Mouse (Mus musculus) spleen, postnatal 36 days (tissue): ENCODE results near the gene Scaf1.

Experiments
- DNase-seq, 2 experiments: peaks; one replicate each; pipeline ENCODE4 v3.0.0; 2022; ENCODE audit warnings: low spot score in 2 of 2, mixed read lengths in 1 of 2

Scaf1 gene

DNA sequence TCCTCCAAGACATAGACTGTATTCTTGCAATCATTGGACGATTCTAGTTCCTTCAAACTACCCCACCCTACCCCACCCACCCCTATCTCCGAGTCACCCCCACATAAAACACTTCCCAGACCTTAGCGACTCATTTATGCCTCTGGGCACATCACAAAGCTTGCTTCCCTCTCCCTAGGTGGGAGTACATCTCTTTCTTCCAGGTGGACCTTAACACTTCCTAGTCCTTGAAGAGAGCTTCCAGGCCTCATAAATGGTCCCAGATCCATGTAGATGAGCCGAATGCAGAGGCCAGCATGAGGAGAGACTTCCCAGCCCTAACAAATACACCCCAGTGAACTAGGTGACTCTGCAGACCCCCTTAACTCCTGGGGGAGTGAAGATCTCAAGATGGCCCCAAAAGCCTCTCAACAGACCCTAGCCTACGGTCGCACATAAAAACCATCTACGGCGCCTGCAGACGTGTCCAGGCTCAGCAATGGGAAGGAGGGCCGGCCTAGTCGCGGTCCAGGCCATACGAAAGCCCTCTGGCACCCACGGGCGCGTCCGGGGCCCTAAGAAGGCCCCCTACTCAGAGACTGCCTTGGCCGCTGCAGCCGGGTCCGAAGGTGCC is 713 bp downstream of the Scaf1 start:
- DNase-seq, result no peak

DNA sequence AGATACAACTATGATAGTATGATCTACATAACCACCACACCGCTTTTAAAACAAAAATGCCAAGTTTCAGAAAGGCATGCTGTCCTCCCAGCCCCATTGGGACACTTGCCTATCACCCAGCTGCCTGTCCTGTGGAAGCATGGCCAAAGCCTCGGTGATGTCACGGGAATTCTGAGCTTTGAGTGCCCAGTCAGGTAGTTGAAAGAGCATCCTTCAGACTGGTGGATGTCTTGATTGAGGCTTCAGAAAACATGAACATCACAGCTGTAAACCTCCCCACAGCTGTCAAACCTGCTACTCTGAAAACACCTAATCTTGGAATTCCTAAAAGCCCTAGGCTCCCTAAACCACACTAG is 2.1 kb downstream of the Scaf1 start:
- DNase-seq, result no peak

DNA sequence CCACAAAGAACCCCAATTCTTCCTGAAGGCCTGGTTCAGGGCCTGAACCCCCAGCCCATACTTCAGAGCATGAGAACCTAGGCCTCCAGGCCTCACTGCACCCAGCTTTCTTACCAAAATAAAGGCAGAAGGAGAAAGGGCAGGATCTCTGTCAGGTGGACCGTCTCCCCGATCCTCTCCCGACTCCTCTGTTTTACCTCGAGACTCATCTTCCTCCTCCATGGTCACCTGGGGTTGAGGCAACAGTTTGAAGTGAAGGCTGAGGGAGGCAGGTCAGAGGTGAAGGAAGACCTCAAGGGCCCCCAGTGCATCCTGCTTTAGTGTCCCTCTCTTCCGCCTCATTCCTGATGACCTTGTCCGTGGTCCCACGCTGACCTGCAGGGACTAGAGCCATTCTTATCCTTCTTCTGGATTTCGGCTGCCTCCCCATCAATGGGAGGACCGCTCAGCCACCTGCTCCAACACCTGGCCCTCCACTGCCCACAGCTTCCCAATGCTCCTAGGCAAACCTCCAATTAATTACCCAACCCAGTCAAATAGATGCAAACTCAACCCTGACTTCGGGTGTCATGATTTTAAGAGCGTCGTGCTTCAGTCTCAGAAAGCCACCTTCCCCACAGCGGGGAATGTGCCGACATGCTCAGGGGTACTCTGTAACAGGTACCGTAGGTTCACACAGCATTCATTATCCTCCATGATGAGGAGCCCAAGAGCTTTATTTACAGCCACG is 2.6 kb downstream of the Scaf1 start:
- DNase-seq, result no peak

DNA sequence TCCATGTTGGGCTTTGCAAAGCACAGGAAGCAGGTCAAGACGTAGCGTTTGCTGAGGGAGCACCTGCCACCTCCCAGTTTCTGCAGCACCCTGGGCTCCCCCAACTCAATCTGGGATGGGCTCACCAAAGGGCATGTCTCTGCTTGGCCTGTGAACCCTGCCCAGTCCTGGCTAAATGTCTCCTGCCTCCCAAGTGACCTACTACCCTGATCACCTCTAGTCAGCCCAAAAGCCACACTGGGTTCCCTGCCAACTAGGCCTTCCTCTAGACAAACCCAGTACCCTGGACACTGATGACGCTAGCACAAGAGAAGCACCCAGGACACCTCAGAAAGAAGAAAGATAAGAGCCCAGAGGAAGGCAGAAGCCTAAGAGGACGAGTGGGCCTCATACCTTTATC is 3.3 kb downstream of the Scaf1 start:
- no peak for DNase-seq

DNA sequence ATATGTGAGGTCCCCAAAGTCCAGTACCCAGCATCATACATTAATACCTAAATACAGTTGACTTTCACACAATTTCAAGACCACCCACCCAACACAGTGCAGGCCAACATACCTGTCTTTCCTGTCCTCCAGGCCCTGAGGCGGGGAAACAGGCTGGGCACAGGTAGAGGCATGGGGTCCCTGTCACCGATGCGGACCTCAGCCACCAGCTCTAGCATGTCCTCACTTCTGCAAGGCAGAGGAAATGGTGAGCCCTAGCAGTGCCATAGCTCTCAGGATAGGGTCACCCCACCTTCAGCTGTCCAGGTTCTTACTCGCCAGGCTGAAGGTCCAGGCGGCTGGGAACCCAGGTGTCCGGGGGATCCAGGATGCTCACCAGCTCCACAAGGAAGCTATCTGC is 4.2 kb downstream of the Scaf1 start:
- no peak for DNase-seq

DNA sequence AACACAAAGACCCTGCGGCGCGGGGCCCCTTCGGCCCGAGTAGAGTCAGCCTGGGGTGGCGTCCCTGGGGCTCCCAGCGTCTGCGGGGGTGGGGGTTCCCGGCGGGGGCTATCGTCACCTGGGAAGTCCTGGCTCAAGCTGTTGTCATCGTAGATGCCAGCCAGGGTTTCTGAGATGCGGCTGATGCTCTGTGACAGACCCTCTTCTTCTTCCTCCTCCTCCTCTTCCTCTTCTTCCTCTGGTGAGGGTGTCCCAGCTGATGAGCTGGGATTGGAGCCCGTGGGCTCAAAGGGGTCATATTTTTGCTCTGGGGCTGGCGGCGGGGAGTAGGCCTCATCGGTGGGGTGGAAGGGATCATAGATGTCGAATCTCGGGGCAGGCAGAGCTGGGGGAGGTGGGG is 7.8 kb downstream of the Scaf1 start:
- DNase-seq, result no peak

DNA sequence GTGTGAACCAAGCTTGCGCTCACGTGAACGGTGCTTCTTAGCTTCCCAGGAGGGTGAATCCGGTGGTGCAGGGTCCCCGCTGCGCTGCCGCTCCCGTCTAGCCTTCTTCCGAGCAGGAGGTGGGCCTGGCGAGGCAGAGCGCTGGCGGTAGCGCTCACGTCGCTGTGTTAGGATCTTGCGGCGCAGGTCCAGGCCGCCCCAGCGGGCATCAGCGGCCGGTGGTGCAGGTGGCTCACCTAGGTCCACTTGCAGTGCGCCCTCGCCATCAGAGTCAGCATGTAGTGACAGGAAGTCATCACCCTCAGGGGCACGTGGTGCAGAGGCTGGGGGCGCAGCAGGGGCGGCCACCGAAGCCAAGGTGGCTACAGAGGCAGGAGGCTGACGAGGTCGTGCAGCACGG is 8.3 kb downstream of the Scaf1 start:
- no peak for DNase-seq

DNA sequence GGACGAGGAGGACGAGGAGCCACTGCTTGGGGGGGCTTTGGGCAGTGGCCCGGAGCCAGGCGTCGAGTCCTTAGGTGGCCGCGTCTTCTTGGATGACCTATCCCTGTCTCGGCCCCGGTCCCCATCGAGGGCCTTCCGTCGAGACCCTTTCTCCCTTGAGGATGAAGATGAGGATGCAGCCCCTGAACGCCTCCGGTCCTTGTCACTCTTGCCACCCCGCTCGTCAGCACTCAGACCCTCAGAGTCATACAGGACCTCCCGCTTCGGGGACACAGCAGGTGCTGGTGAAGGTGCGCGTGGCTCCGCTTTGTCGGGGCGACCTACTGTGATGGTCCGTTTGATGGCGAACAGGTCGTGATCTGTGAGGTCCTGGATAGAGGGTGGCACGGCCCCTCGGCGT is 9.0 kb downstream of the Scaf1 start:
- no peak for DNase-seq

DNA sequence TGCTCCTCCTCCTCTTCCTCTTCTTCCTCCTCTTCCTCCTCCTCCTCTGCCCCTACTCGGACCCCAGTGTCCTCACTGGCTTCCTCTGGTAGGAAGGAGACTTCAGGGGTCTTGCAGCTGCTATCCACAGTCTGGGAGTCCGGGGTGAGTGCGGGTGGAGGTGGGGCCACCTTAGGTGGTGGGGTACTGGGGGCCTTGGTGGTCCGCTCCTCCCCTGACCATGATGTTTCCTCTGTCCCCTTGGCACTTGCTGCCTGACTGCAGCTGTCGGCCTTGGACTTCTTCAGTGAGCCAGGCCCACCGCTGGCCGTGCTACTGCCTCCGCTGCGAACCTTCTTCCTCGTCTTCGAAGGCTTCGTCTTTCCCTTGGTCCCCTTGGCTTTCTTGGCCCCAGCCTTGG is 9.7 kb downstream of the Scaf1 start:
- no peak for DNase-seq

DNA sequence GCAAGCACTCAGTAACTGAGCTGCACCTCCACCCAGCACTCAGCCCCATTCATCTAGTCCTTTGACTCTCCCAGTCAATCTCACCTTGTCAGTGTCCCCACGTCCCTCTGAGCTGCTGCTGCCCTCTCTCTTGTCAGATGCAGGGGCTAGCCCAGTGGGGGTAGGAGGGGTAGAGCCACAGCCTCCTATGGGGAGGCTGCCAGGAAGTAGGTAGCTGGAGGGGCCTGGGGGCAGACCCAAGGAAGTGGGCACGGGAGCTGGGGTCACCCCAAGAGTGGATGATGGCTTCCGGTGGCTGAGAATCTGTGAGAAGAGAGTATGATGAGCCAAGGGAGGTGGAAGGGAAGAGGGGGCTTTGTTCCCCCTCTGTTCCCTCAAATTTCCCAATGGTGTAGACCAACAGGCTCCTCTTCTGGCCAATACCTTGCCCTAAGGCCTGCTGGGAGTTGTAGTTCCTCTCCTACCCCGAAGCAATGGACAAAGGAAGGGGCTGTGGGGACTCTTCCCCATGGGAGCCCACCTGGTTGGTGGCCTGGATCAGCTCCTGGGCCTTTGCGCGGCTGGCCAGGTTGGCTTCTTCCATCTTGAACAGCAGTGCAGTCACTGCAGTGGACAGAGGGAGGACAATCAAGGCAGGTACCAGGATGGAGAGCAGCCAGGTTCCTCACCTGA is 10.7 kb downstream of the Scaf1 start:
- no peak for DNase-seq

DNA sequence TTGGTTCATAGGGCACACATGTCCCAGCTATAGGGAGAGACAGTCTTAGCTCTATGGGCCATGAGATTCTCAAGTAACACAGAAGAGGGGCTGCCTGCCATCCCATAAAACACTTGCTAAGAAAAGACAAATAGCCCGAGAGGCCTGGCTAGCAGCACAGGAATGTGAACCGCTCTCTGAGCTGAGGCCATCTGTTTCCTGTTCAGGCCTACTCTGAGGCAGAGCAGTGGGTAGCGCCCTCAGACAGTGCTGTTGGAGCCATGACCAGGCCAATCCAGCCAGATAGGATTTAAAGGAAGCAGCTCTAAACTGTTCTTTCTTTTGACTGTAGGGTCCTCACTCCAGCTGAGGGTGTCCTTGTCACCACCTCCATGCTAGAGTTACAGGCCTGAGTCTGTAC is 11.6 kb downstream of the Scaf1 start:
- no peak for DNase-seq

DNA sequence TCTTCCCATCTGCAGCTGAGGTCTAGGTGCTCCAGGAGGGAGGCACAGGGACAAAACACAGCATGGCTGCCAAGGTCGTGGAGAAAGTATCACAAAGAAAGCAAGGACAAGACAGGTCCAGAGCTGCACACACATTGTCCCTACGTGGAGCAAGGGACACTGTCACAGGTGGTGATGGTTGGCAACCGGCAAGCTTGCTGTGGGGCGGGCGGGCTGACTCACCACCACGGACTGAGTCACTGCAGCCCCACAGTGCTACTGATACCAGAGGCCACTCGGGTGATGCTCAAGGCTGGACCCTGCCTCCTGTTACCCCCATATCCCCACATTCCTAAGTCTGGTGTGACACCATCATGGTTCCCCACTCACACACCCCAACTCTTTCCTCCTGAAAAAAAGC is 13.7 kb downstream of the Scaf1 start:
- no peak for DNase-seq

DNA sequence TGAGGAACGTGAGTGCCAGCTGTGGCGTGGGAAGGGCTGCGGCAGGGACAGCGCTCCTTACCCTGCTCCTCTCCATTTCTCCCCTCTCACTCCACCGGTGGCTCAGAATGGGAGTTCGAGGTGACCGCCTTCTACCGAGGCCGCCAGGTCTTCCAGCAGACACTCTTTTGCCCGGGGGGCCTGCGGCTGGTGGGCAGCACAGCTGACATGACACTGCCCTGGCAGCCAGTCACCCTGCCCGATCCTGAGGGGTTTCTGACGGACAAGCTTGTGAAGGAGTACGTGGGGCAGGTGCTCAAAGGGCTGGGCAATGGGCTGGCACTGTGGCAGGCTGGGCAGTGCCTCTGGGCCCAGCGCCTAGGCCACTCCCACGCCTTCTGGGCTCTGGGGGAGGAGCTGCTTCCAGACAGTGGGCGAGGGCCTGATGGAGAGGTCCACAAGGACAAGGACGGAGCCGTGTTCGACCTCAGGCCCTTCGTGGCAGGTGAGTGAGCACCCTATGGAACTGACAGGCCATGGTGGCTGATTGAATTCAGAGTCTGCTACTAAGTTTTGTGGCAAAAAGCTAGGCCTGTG is 15.5 kb downstream of the Scaf1 start:
- no peak for DNase-seq

DNA sequence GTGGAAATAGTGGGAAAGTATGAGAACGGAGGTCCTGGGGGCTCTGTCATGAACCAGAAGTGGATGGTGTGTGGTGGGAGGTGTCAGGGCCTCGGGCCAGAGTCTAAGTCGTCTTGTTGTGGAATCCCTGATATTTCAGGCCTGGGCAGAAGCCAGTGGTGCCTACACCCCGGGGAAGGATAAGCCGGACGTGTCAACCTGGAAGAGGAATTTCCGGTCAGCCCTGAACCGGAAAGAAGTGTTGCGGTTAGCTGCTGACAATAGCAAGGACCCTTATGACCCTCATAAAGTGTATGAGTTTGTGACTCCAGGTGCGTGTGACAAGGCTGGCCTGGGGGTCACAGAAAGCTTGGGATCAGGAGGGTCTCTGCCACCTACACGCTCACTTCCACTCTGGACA is 16.4 kb downstream of the Scaf1 start:
- no peak for DNase-seq

DNA sequence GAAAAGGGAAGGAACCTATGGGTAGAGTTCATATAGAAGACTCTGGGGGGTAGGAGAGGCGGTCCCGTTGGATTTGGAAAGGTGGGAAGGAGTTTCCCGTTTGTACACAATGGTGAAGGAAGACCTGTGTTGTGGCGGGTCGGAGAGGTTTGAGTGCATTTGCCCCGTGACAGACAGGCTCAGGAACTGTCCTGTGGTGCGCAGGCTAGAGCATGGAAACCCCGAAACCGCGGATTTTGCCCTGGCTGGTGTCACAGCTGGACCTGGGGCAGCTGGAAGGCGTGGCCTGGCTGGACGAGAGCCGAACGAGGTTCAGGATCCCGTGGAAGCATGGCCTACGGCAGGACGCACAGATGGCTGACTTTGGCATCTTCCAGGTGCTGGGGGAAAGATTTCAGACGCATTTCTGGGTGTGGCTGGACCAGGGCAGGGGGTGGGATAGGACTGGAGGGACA is 17.6 kb downstream of the Scaf1 start, which contains the start of gene Bcl2l12:
Bcl2l12 (minus strand) TSS at position 212 of the 455 bp plus-strand sequence.
- DNase-seq, result no peak

DNA sequence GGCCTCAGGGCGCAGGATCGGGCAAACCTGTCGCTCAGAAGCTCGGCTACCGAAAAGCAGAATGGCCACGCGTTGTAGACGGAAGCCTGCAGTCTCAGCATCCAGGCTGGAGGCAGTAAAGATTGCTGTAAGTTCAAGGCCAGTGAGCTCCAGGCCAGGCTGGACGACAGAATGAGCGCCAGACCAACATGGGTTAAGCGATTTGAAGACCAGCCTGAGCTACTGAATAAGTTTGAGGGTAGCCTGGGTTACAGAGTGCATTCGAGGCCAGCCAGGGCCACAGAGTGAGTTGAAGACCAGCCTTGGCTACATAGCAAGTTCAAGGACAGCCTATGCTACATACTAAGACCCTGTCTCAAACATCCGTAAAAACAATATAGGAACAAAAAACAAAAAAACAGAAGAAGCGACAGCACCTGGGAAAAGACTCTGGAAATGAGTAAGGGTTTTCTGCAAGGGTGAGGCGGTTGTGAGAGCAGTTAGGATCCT is 18.2 kb downstream of the Scaf1 start:
- no peak for DNase-seq

DNA sequence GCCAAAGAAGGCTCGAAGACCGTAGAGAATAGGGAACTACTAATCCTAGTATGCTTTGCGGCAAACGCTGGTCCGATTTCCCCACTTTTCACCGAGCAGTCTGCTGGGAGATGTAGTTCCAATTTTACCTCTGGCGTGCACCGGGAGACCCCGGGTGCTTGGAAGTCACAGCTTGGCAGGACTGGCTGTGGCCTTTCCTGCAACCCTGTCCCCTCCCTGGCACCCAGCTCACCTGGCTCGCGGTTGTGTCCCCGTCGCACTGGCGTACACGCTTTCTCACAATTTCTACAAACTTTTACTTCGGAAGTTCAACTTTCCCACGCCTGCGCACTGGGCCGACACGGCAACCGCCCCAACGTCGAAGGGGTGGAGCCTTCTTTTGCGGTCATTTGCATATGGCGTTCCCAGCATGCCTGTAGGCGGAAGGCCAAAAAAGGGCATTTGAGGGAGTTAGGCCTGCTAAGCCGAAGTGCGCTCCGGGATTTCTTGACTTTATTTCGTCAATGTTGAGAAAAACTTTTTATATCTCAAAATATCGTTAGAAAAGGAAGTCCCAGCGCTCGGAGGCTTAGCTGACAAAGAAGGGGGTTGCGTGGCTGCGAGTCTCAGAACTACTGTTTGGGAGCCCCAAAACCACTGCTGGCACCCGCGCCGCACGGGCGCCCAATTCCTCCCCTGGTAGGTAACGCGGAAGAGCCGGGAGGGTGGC is 18.8 kb downstream of the Scaf1 start, which contains the start of gene Irf3:
Irf3 (plus strand) TSS at position 418 of the 709 bp plus-strand sequence.
- DNase-seq, result peak; percentile 96 to 97

DNA sequence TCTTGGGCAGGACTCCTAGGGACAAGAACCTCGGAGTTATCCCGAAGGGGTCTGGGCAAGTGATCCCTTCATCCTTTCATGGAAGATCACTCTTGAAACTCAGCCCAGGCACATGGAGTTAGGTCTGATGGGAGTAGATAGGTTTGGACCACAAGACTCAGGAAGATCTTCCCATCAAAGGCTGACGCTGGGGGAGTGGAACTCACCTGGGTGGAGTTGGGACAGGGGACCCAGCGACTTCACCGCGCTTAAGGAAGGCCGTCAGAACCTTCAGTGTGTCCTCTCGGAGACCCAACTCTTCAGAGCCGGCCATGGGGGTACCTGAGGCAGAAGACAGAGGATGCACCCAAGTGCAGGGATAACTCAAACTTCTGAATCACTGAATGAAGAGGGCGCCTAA is 19.5 kb downstream of the Scaf1 start:
- DNase-seq, result no peak

DNA sequence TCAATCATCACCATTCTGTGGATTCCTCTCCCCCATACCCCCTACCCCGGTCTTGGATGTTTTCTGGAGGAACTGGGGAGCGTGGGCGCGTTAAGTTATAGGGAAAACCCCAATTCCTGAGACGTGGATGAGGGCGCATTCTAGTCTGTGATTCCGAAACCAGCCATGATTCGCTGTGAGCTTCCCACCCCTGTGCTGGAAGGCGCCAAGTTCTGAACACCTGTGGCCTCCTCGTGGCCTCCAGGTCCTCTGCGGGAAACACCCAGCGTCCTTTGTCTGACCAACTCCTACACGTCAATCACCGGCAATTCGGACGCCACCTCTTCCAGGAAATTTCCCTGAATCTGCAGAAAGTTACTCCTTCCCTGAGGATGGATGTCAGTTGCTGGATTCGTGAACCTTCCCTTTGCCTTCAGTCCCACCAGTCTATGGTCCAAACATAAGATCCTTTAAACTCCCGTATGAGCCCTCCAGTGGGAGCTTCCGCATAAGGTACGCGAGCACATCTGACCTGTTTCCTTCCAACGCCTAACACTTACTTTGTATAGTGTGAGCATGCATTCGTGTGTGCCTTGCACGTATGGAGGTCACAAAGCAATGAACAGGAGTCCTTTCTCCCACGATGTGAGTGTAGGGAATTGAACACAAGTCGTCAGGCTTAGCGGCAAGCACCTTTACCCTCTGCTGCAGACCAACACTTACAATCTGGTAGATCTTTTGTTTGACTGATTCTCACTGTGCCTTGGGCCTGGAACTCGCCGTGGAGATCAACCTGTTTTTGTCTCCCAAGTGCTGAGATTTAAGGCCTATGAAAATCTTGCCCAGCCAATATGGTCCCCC is 29.1 kb downstream of the Scaf1 start:
- DNase-seq, result no peak

DNA sequence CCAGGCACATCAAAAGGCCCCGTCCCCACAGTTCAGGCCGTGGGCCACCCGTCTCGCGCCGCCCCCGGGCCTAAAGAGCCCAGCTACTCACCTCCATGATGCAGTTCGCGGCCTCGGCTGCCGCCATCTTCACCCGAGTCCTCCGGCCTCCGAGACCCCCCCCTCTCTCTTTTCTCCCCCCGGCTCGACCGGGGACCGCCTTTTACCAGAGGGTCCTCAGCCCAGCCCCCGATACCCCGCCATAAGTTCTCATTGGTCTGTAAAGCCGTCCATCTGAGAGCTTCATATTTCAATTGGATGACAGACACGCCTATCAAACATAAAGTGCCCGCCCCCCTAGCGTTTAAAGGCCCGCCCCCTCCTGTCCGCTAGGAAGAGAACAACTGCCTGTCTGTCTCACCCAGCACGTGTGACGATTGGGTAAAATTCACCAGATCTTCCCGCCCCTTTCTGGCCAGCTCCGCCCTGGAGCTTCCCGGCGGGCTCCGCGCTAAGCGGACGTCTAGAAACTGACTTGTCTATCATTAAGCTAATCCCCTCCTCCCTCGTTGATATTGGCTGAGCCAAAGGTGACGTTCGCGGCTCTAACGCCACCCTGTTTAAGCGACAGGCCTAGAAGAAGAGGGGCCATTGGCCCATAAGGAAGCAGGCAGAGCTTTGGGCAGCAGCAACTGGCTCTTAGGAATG is 29.8 kb downstream of the Scaf1 start, which contains the start of gene Prmt1:
Prmt1 (minus strand) TSS at position 377 of the 687 bp plus-strand sequence.
- DNase-seq, result peak; percentile 99 to 100
